Mouse (Mus musculus) limb, embryonic 11.5 days (tissue): ENCODE measurements around the gene Hspb9. TPM values are rescaled to one million over a fixed set of nuclear protein-coding genes. Genes with fewer than 3 reads are reported as not detected.

Source experiments
- ATAC-seq: fragments of 200-750 bp; cut with Nextera tagmentation; 2 replicates; pipeline ENCODE4 v1.8.0; 2017; ENCODE audit warnings: low read depth; ENCODE audit not compliant: insufficient number of reproducible peaks, low FRiP score, low TSS enrichment
- DNase-seq: peaks from one replicate; pipeline ENCODE4 v3.0.0-alpha.2; 2015; ENCODE audit warnings: low spot score
- H3K27ac ChIP-seq: fragments of 300-500 bp; sonication (generic); replicated peaks from 2 replicates; pipeline ENCODE4 v1.5.1; 2014; ENCODE audit warnings: low read depth, mild to moderate bottlenecking, low read length
- H3K27me3 ChIP-seq: fragments of 300-500 bp; sonication (generic); 2 replicates; pipeline ENCODE4 v1.6.1; 2014; ENCODE audit warnings: mild to moderate bottlenecking, low read length, mixed read lengths; ENCODE audit not compliant: control insufficient read depth, insufficient read depth
- H3K36me3 ChIP-seq: fragments of 300-500 bp; sonication (generic); 2 replicates; pipeline ENCODE4 v1.6.1; 2014; ENCODE audit warnings: mild to moderate bottlenecking, low read length, moderate library complexity, mixed read lengths; ENCODE audit not compliant: control insufficient read depth, insufficient read depth
- H3K4me1 ChIP-seq: fragments of 300-500 bp; sonication (generic); 2 replicates; pipeline ENCODE4 v1.6.1; 2014; ENCODE audit warnings: low read length, mixed read lengths; ENCODE audit not compliant: control insufficient read depth, insufficient read depth
- H3K4me2 ChIP-seq: fragments of 300-500 bp; sonication (generic); 2 replicates; pipeline ENCODE4 v1.6.1; 2014; ENCODE audit warnings: low read depth, mild to moderate bottlenecking, moderate library complexity; ENCODE audit not compliant: severe bottlenecking
- H3K4me3 ChIP-seq: fragments of 300-500 bp; sonication (generic); 2 replicates; pipeline ENCODE4 v1.5.1; 2014; ENCODE audit warnings: low read depth, low read length
- H3K9ac ChIP-seq: fragments of 300-500 bp; sonication (generic); 2 replicates; pipeline ENCODE4 v1.6.1; 2014; ENCODE audit warnings: mild to moderate bottlenecking, low read length
- H3K9me3 ChIP-seq: fragments of 300-500 bp; sonication (generic); 2 replicates; pipeline ENCODE4 v1.6.1; 2016; ENCODE audit warnings: low read length; ENCODE audit not compliant: control insufficient read depth
- WGBS: fragments of 180-500 bp; shearing (Covaris S2); extraction: QIAGEN DNeasy Blood & Tissue Kit; methylation state at CpG from one replicate; pipeline ENCODE4 v1.1.7; 2014; 5-methylcytosine and 5-hydroxymethylcytosine counted together
- polyA plus RNA-seq: library from polyadenylated mRNA; unstranded; fragments of >200 nt; fragmentation: Nextera tagmentation; extraction: Ambion mirVana; gene quantifications from 2 replicates; pipeline ENCODE4 v1.2.1, GENCODE M21; 2014

The Hspb9 gene
- polyA plus RNA-seq, 1 experiment from 2014 or later, result 0.24 TPM

DNA sequence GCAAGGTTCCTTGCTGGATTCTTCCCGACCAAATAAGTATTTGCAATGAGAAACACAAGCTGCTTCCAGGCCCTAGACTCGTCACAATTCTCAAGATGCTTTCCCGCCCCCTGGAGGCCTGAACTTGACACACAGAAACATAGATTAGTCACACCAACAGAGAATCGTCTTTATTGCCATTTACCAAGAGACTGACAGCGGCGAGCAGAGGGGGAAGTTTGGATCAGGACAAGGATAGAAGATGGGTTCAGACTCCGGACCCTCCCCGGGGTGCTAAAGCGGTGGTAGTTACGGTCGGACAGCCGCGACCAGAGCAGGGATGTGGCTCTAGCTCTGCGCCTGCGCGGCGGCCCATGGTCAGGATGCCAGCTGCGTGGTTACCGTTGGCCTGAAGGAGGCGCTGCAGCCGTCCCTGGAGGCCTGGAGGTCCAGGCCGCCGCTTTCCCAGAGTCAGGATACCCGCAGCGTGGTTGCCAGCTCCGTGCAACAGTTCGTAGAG lies 47.9 kb downstream of the Hspb9 start:
- ATAC-seq (no peak), DNase-seq (peak; percentile 91)
- Histone ChIP-seq H3K4me3 (peak overlapping the region; percentile 32), H3K27me3 (peaks cover 23% of the 10 kb centered on the region), H3K27ac (no peak overlapping the region), H3K4me2 (peak overlapping the region; percentile 74), H3K4me1 (peaks cover 6% of the 10 kb centered on the region; the same call in 1 of the 2 replicates), H3K36me3 (no peaks in the 10 kb centered on the region), H3K9me3 (no peaks in the 10 kb centered on the region), H3K9ac (peak overlapping the region; percentile 47)
- WGBS, result under 1% methylated on average over 27 of the region's 27 CpGs

DNA sequence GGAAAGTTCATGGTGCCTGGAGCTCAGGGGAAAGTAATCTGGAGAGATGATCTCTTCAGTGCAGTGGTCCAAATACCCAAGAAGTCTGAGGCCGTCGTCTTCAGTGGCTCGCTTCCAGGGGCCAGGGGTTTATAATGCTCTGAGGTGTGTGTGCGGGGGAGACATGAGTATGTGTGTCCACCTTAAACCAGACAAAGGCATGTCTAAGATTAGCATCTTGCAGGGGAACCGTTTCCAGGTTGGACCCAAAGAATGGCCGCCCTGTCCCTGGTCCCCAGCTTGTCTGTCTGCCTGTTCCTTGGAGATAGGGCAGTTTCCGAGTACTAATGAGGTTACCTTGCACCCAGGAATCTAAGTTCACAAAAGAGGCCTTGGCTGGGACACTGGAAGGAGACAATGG lies 49.2 kb downstream of the Hspb9 start, which contains the start of gene Hcrt:
Gene Hcrt (minus strand): TSS at position 101 of the 400 bp plus-strand sequence.
- H3K36me3 ChIP-seq, result no peaks in the 10 kb centered on the region
- no peaks in the 10 kb centered on the region for H3K9me3 ChIP-seq
- 88% methylated on average over 7 of the region's 7 CpGs for WGBS
- peak within 1 kb of the TSS; percentile 32 for H3K4me3 ChIP-seq
- DNase-seq, result no peak
- ATAC-seq, result no peak
- peaks cover 23% of the 10 kb centered on the region for H3K27me3 ChIP-seq
- H3K9ac ChIP-seq, result peak within 1 kb of the TSS; percentile 47
- H3K4me1 ChIP-seq, result peaks cover 6% of the 10 kb centered on the region; the same call in 1 of the 2 replicates
- H3K27ac ChIP-seq, result no peak within 1 kb of the TSS
- peak within 1 kb of the TSS; percentile 74 for H3K4me2 ChIP-seq

Other genes with a start within 250 kb of the Hspb9 start
- 13.8 and 15.7 TPM in 2 replicates for gene Klhl11, start 241.1 kb upstream of the Hspb9 start, polyA plus RNA-seq
- gene Acly, start 185.8 kb upstream of the Hspb9 start, polyA plus RNA-seq, result 182 and 195 TPM in 2 replicates
- gene Ttc25, start 168.2 kb upstream of the Hspb9 start, polyA plus RNA-seq, result 0.62 and 1.1 TPM in 2 replicates
- 21.9 and 23.8 TPM in 2 replicates for gene Cnp, start 138.9 kb upstream of the Hspb9 start, polyA plus RNA-seq
- gene Nkiras2, start 94.6 kb upstream of the Hspb9 start, polyA plus RNA-seq, result 80.9 and 90.2 TPM in 2 replicates
- 69.9 and 98.4 TPM in 2 replicates for gene Dnajc7, start 93.7 kb upstream of the Hspb9 start, polyA plus RNA-seq
- gene Zfp385c, start 21.4 kb upstream of the Hspb9 start, polyA plus RNA-seq, result 0.19 and 0.57 TPM in 2 replicates
- gene Dhx58, start 9.6 kb upstream of the Hspb9 start, polyA plus RNA-seq, result 2.0 and 2.8 TPM in 2 replicates
- 60.1 and 68.9 TPM in 2 replicates for gene Kat2a, start 1.4 kb upstream of the Hspb9 start, polyA plus RNA-seq
- 45.8 and 68.7 TPM in 2 replicates for gene Rab5c, start 24.4 kb downstream of the Hspb9 start, polyA plus RNA-seq
- gene Kcnh4, start 46.1 kb downstream of the Hspb9 start, polyA plus RNA-seq, result not detected in 2 replicates
- gene Hcrt, start 49.1 kb downstream of the Hspb9 start, polyA plus RNA-seq, result not detected in 2 replicates
- 2.6 and 2.8 TPM in 2 replicates for gene Ghdc, start 57.1 kb downstream of the Hspb9 start, polyA plus RNA-seq
- gene Stat5b, start 136.9 kb downstream of the Hspb9 start, polyA plus RNA-seq, result 16.9 and 19.7 TPM in 2 replicates
- 1.9 and 2.0 TPM in 2 replicates for gene Stat5a, start 145.5 kb downstream of the Hspb9 start, polyA plus RNA-seq
- 37.1 and 39.4 TPM in 2 replicates for gene Stat3, start 225.7 kb downstream of the Hspb9 start, polyA plus RNA-seq